Mouse (Mus musculus) cerebellum, postnatal 36 days (tissue): ENCODE measurements around the gene Gnb1l.

Experiments
- DNase-seq, 2 experiments: peaks; one replicate each; pipeline ENCODE4 v3.0.0; 2021 to 2022; ENCODE audit warnings: mixed read lengths in 2 of 2

Gene Gnb1l

DNA sequence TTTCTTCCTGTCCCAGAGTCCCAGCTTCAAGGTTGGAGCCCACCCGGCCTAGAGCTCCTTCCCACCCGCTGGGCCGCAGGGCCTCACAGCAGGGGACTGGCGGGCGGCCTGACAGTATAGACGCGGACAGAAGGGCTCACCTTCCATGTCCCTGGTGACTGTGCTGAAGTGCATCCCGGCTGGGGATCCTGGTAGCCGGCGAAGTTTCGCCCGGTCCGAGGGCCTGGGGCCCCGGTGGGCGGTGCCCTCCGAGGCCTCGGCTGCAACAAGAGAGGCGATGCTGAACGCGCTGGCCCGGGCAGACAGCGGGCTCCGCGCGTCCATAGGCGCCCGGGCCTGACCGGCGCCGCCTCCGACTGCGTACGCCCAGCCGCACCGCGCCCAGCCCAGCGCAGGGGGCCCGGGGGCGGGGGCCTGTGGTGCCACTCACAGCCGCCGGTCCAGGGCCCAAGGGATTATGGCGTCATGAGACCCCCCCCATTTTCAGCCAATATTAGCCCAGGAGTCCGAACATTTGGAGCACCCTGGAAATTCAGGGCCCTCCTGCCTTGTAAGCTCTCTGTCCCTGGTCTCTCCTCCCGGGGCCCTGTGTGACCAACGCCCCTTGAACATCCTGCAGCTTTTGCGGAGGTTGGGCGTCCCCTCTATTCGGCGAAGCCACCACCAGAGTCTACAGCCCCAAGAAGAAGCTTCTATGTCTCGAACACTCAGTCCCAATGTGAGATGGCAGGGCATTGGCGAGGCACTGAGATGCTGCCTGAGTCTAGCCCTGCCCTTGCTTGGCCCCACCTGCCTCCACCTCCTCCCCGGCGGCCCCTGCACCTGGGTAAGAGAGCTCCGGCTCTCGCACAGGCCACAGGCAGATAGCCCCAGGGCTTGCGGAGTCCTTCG, 89.6 kb downstream of the Gnb1l start:
- no peak for DNase-seq

- no peak for DNase-seq
These were observed 90.2 kb downstream of the Gnb1l start for GRCm38 (mm10) chr16:18588738-18589055.

DNA sequence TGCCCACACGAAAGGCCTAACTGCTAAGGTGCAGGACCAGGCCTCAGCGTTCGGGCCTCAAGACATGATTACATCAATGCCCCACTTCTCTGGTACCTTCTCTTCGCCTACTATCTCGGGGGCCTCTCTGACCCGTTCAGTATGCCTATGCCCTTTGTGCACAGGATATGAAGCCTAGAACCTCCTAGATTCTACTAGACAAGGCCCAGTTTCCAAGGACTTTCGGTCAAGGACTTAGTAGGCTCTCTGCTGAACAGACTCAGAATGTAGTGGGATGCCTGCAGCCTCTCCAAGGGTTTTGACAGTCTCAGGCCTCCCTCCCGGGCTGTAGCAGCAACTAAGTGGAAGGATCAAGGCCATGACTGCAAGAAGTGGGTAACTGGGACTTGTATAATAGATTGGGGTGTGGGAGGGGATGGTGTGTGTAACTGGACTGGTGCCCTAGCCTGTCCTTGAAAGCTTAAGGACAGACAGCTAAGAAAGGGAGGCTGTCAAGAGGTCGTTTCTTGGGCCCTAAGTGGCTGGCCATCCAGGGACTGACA, 90.6 kb downstream of the Gnb1l start:
- DNase-seq: no peak

- no peak for DNase-seq
These were observed 91.6 kb downstream of the Gnb1l start, which contains the start of gene Tbx1 for GRCm38 (mm10) chr16:18589804-18590790. Tbx1 (minus strand) TSS chr16:18590671.

GRCm38 (mm10) chr16:18591047-18592018, 92.8 kb downstream of the Gnb1l start:
- DNase-seq: no peak

- no peak for DNase-seq
These were observed 95.4 kb downstream of the Gnb1l start for GRCm38 (mm10) chr16:18593930-18594329.

DNA sequence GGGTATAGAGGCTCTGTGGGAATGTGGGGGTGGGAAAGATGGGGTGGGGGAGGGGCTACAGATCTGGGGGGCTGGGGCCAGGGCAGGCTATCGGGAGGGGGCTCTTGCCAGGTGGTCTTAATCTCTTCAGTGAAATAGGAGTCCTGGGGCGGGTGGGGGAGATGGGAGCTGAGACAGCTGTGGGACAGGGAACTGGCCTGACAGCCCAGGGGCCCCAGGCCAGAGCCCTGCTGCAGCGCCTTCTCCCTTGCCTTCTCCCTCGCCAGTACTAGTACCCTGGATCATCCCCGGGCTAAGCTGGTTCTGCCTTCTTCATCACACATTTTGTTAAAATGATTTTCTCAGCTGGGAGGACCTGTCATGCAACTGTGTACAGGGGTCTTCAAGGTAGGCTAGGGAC, 97.7 kb downstream of the Gnb1l start:
- DNase-seq: no peak

GRCm38 (mm10) chr16:18598006-18598405, 99.5 kb downstream of the Gnb1l start:
- no peak for DNase-seq

- no peak for DNase-seq
These were observed 102.9 kb downstream of the Gnb1l start for GRCm38 (mm10) chr16:18601447-18601846.

DNA sequence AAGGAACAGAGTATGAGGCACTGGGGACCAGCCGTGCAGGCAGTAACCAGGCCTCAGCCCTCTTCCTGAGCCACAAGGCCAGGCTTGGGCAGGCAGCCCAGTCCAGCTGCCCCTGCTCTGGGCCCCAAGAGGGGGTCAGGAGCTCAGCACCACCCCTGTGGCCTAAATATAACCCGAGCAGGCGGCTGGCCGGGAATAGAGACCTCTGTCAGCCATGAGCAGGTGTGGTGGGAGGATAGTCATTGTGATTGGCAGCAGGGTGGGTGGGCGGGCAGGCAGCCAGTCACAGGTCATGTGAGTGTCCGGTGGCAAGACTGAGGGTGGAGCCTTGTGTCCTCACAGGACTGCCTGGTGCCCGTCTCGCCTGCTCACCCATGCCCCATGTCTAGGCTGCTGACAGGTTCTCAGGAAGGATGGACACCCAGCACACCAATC, 105.8 kb downstream of the Gnb1l start:
- no peak for DNase-seq

GRCm38 (mm10) chr16:18605705-18606104, 107.2 kb downstream of the Gnb1l start:
- no peak for DNase-seq

DNA sequence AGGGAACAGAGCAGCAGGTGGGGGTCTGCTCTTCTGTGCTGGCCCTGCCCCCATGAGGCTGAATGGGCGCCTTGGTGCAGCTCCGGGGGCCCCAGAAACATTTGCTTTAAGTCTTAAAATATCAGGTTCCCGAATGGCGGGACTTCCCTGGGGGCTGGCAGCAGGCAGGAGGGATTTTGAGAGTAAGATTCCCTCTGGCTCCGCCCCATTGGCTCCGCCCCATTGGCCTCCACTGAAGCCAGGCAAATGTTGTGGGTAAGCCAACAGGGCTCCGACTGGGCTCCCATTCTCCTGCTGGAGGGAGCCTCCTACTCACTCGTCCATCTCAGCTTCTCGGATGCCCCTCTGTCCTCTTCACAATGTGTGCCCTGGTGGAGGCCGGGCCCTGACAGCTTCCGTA, 109.7 kb downstream of the Gnb1l start:
- no peak for DNase-seq

- no peak for DNase-seq
These were observed 110.6 kb downstream of the Gnb1l start for GRCm38 (mm10) chr16:18609099-18609498.

- DNase-seq: no peak
These were observed 113.2 kb downstream of the Gnb1l start for GRCm38 (mm10) chr16:18611752-18612151.

- DNase-seq: no peak
These were observed 114.8 kb downstream of the Gnb1l start for GRCm38 (mm10) chr16:18613301-18613700.
